Mouse (Mus musculus) NIH3T3 (cell line): ENCODE data around the gene As3mt.
"Not testable (repeated sequence)": the region's sequence is repeated elsewhere in the genome, so short reads cannot be mapped to it uniquely, and the experiment has no call there.

ENCODE experiments used
- DNase-seq: peaks from one replicate; pipeline ENCODE4 v3.0.0-alpha.2; 2012; ENCODE audit warnings: low read depth

The As3mt gene

GRCm38 (mm10) chr19:46752235-46752634, 45.0 kb downstream of the As3mt start:
- DNase-seq: no peak

DNA sequence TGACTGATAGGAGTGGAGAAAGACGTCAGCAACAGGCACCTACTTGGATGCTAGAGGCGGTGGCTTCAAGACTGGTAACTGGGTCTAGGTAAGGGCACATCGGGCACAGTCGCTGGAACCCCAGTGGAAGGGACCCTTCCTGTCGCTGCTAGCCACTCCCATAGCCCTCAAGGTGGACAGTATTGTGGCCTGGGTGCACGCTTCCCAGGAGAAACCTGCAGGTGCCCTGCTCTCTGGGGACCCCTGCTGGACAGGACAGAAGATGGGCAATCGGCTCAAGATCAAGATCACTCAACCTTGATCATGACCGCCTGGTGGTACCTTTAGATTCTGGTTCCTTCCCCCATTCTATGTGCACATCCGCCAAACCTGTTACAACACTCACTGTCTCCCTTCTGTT, 47.8 kb downstream of the As3mt start:
- DNase-seq: peak; percentile 38

DNA sequence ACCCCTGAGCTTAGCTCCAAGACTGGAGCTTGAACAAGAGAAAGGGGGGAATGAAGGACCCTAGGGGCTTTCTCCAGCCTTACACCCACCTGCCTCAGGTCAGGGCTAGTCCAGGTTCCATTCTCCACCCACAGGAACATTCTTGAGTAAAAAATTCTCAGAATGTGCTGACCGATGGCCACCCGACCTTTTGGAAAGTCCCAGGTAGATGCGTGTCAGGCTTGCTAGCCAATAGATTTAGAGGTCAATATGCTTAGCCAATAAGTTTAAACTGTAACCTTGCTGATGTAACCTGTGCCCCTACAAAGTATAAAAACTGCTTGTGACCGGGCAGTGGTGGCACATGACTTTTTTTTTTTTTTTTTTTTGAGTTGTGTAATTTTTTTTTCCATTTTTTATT, 49.0 kb downstream of the As3mt start:
- DNase-seq: no peak

- DNase-seq: no peak
Measured at GRCm38 (mm10) chr19:46759096-46759495, 51.8 kb downstream of the As3mt start.

DNA sequence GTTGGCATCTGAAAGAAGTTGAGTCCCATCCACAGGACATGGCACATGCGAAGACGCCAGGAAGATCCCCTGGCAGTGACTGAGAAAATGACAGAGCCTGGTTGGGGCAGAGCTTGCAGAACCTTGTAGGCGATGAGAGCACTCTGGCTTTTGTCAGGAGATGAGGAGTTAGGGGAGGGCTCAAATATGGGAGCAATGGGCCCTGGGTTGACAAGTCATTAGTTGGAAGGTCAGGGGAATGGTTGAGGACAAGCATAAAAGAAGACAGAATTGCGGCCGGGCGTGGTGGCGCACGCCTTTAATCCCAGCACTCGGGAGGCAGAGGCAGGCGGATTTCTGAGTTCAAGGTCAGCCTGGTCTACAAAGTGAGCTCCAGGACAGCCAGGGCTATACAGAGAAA, 52.7 kb downstream of the As3mt start:
- DNase-seq: not testable (repeated sequence)

DNA sequence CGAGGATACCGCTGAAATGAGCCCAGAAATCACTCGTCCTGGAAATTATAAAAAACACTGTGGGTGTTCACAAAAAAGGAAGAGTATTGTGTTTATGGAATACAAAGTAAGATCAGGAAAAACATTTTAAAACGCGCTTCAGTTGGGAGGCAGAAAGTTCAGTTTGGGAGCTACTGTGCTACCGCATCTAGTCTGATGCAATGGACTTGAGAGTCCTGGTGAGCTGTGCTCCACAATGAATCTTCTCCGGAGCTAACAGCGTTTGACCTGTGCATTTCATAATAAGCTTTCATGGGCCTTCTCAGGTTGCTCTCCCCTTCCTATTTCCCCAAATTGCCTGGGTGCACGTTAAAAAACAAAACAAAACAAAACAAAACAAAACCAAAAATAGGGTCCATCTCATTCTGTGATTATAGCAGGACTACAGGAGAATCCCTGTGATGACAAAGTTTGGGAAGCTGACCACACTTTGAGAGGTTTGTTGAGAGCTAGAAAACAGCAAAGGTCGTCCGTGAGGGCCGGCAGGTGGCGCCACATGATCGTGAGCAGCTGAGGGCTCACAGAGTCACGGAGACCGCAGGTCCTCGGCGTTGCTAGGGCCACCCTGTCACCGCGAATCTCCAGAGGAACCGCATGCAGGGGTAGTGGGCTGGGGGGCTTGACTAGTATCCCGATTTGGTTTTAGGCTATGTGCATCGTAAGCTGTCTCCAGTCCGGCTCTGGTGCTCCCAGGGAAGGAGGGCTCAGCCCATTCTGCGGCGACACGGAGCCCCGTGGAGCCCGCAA, 53.3 kb downstream of the As3mt start:
- DNase-seq: peak; percentile 94

DNA sequence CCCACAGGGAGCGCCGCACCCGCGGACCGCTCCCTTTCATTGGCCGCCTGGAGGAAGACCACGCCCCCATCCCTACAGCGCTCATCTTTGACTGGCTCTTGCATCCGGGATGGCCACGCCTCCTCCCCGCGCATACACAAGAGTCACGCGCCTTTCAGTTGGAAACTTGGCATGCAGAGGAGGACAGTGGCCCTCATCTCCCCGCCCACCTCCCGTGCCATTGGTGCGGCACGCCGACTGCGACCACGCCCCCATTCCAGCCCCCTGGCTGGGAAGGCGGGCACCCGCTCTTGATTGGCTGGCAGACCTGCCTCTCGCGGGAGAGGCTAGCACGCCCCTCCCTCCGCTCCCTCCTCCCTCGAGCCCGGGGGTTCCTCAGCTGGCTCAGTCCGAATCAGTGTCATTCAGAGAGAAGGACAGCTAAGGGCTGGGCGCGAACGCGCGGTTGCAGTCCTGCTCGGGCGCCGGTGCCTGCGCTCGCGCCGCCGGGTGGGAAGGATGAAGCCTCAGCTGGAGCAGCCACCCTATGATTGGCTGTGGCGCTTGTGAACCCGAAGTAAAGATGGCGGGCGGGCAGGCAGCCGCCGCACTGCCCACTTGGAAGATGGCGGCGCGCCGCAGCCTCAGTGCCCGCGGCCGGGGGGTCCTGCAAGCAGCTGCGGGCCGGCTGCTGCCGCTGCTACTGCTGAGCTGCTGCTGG, 54.1 kb downstream of the As3mt start, which contains the start of gene Cnnm2:
TSS of gene Cnnm2 (plus strand) at position 350 of the 700 bp plus-strand sequence.
- DNase-seq: peak; percentile 100

DNA sequence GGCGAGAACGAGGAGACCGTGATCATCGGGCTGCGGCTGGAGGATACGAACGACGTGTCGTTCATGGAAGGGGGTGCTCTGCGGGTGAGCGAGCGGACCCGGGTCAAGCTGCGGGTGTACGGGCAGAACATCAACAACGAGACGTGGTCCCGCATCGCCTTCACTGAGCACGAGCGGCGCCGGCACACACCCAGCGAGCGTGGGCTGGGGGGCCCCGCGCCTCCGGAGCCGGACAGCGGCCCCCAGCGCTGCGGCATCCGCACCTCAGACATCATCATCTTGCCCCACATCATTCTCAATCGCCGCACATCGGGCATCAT, 54.7 kb downstream of the As3mt start:
- DNase-seq: no peak

DNA sequence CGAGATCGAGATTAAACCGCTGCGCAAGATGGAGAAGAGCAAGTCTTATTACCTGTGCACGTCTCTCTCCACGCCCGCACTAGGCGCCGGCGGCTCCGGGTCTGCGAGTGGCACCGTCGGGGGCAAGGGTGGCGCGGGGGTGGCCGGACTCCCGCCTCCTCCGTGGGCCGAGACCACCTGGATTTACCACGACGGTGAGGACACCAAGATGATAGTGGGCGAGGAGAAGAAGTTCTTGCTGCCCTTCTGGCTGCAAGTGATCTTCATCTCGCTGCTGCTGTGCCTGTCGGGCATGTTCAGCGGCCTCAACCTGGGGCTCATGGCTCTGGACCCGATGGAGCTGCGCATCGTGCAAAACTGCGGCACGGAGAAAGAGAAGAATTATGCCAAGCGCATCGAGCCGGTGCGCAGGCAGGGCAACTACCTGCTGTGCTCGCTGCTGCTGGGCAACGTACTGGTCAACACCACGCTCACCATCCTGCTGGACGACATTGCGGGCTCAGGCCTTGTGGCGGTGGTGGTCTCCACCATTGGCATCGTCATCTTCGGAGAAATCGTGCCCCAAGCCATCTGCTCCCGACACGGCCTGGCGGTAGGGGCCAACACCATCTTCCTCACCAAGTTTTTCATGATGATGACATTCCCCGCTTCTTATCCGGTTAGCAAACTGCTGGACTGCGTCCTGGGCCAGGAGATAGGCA, 55.2 kb downstream of the As3mt start:
- DNase-seq: no peak

DNA sequence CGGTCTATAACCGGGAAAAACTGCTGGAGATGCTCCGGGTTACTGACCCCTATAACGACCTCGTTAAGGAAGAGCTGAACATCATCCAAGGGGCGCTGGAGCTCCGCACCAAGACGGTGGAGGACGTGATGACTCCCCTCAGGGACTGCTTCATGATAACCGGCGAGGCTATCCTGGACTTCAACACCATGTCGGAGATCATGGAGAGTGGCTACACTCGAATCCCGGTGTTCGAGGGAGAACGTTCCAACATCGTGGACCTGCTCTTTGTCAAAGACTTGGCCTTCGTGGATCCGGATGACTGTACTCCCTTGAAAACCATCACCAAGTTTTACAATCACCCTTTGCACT, 55.7 kb downstream of the As3mt start:
- no peak for DNase-seq

GRCm38 (mm10) chr19:46763356-46763755, 56.1 kb downstream of the As3mt start:
- no peak for DNase-seq

- peak; percentile 31 for DNase-seq
Measured at GRCm38 (mm10) chr19:46763932-46764762, 56.9 kb downstream of the As3mt start.

DNA sequence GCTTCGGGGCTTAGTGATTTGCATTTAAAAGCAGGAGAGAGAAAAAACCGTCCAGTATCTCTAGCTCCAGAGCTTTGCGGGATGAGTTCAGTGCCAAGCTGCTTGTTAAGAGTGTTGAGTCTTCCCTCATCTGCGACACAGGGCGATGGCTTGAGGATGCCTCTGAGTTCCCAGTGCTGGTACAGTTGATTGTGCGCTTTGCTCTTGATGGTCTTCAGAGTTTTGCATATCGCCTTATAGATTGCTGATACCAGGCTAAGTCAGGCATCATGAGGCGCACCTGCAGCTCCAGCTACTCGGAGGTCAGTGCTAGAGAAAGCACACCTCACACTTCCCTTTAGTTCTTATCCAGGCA, 57.5 kb downstream of the As3mt start:
- DNase-seq: peak; percentile 43

- no peak for DNase-seq
Measured at GRCm38 (mm10) chr19:46766125-46766524, 58.9 kb downstream of the As3mt start.

DNA sequence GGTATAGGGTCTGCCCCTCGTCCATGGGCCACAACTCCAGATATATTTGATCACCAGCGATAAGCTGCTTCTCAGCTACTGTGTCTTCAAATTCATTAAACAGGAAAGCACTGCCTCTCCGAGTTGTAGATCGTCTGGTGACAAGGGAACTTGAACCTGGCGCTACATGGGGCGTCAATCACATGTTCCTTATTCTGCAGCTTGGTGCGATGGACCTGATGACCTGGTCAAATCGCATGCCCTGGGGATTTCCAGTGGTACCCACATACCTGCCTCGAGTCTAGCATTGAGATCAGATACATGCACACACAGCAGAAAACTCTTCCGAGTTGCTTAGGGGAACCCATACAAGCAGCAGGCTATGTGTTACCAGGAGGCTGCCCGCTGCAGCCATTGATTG, 62.5 kb downstream of the As3mt start:
- no peak for DNase-seq

- no peak for DNase-seq
Measured at GRCm38 (mm10) chr19:46771801-46772200, 64.5 kb downstream of the As3mt start.

DNA sequence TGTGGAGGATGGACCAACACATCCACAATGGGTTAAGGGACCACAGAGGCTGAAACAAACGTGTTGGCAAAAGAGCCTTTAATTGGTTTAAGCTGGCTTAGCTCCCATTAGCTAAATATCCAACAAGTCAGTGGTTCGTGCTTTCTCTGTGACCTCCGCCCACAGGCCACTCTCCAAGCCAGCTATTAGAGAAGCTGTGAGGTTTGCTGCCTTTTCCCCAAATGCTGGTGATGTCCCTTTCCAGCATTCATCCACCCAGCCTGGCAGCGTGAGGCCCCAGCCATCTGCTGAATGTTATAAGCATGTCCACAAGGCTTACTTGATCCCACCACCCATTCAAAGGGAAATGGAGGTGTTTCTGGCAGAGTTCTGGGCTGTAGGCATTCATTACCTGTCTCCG, 69.1 kb downstream of the As3mt start:
- no peak for DNase-seq

DNA sequence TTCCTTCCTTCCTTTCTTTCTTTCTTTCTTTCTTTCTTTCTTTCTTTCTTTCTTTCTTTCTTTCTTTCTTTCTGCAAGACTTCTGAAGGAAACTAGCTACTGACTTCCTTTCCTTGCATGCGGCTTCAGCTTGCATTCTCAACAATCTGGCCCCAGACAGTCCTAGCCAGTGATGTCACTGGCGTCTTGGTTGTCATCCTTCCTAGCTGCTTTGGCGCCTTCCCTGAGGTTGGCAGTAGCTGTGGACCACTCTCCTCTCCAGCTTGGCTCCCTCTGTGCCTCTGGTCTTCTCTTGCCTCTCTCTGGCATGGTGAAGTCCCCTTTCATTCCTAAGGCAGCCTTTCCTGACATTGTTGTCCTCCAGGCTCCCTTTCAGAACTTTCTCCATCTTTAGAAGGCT, 69.6 kb downstream of the As3mt start:
- no peak for DNase-seq

DNA sequence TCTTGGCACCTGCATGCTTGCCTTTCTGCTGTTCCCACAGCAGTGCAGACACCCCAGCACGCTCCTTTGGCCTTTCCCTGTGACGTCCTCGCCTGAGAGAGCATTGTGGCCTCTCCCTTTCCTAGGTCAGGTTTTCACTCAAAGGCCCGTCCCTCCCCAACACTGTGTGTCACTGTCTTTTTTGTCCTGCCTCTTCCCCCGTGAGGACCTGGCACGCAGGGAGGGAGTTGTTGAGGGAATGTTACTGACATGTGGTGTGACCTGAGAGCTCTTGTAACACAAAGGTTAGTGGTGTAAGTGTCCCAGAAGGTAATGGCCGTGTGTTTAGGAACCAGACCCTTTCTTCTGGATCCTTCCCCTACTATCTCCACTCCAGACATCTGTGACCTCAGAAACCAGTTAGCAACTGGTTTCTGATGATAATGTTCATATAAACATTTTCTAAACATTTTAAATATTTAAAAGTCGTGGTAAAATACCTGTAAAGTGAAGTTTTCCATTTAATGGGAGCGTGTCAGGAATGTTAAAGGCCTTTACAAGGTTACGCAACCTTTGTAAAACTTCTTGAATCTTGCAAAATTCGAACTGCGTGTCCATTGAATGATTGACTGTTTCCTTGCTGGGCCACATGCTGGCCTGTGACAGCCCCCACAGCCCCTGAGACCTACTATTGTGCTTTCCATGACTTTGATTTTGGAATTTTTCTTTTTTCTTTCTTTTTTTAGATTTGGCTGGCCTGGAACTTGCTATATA, 70.8 kb downstream of the As3mt start:
- DNase-seq: no peak

DNA sequence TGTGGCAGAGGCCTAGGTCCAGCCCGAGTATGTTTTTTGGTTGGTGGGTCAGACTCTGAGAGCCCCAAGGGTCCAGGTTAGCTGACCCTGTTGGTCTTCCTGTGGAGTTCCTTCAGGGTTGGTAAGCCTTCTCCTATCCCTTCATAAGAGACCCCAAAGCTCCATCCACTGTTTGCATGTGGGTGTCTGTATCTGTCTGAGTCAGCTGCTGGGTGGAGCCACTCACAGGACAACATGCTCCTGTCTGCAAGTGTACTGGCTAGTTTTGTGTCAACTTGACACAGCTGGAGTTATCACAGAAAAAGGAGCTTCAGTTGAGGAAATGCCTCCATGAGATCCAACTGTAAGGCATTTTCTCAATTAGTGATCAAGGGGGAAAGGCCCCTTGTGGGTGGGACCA, 71.9 kb downstream of the As3mt start:
- not testable (repeated sequence) for DNase-seq

GRCm38 (mm10) chr19:46784038-46784437, 76.8 kb downstream of the As3mt start:
- DNase-seq: no peak

GRCm38 (mm10) chr19:46784502-46784901, 77.2 kb downstream of the As3mt start:
- DNase-seq: peak; percentile 75
